Mouse (Mus musculus) testis, adult 2 months (tissue): ENCODE measurements around the gene Map7d3.

Experiments used
- CTCF ChIP-seq: fragments of 200-500 bp; IDR thresholded peaks from 2 replicates; pipeline ENCODE4 v1.5.1; 2012; ENCODE audit warnings: low read depth, mild to moderate bottlenecking, inconsistent platforms, low read length, moderate library complexity; ENCODE audit not compliant: control insufficient read depth, insufficient read depth, insufficient replicate concordance
- POLR2A ChIP-seq: fragments of 200-500 bp; IDR thresholded peaks from 2 replicates; pipeline ENCODE4 v1.6.1; 2012; ENCODE audit warnings: low read depth, mild to moderate bottlenecking, inconsistent platforms, low read length, moderate library complexity; ENCODE audit not compliant: control insufficient read depth

- TF ChIP-seq CTCF (no peak), POLR2A (no peak)
These were observed 70.0 kb downstream of the Map7d3 start for GRCm38 (mm10) chrX:56752144-56752543.
